Mouse (Mus musculus): ENCODE results near the gene Hist1h3h.

DNA sequence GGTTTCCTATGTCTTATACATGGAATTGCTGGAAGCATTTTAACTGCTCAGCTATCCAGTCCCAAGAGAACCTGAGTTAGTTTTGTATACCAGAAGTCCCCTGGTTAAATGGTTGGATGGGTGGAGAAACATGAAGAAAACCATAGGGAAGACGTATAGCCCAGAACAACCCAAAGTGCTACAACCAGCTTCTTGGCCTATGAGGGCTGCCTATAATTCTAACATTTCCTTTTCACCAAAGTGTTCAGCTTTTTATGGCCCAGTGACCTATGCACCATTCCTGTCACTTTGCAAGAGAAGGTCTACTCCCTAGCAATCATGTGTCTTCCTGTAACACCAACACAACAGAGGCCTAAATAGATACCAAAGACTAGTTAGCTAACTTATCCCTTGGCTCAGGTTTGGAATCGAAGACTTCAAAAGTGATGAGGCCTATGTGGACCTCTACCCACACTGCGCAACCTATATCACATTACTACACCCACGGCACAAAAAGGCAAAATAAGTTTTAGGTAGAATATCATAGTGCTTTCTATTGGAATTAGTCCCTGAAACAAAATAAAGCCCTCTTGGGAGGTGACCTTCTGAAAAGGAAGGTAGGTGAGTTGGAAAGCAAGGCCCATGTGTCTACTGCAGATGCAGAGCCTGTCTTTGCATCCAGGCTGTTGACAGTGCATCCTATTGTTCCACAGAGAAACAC lies 1.1 kb downstream of the Hist1h3h start:
- no peak for TF ChIP-seq CTCF (IDR thresholded peaks at IDR 0.05; ENCODE audit: low read depth)
- no peak for TF ChIP-seq EP300 (IDR thresholded peaks at IDR 0.05; ENCODE audit: low read depth)

All from heart, postnatal 0 days (tissue).